Mouse (Mus musculus): Measurements from ENCODE around the gene Chad. TPM values are rescaled to one million over a fixed set of nuclear protein-coding genes. Genes with fewer than 3 reads are reported as not detected.

The Chad gene
- polyA plus RNA-seq, 1 experiment from 2014 or later: 1.3 TPM

GRCm38 (mm10) chr11:94571850-94572249 lies 7.0 kb downstream of the Chad start:
- H3K9me3 ChIP-seq: no peaks in the 10 kb centered on the region
- H3K9ac ChIP-seq: no peak overlapping the region
- 89% methylated on average over 1 of the region's 1 CpGs for WGBS
- H3K27ac ChIP-seq: no peak overlapping the region
- no peaks in the 10 kb centered on the region for H3K27me3 ChIP-seq (replicated peaks)
- H3K4me1 ChIP-seq: peaks cover 6% of the 10 kb centered on the region; the same call in 1 of the 2 replicates
- ATAC-seq (ENCODE audit: low FRiP score, low read depth): no peak
- H3K36me3 ChIP-seq: no peaks in the 10 kb centered on the region
- no peak overlapping the region for H3K4me3 ChIP-seq
- H3K4me2 ChIP-seq (replicated peaks): no peak overlapping the region

GRCm38 (mm10) chr11:94574560-94574959 lies 9.7 kb downstream of the Chad start:
- Histone ChIP-seq H3K9ac (no peak overlapping the region), H3K27me3 (replicated peaks) (no peaks in the 10 kb centered on the region), H3K4me1 (peaks cover 6% of the 10 kb centered on the region; the same call in 1 of the 2 replicates), H3K9me3 (no peaks in the 10 kb centered on the region), H3K4me2 (replicated peaks) (no peak overlapping the region), H3K4me3 (no peak overlapping the region), H3K36me3 (no peaks in the 10 kb centered on the region), H3K27ac (no peak overlapping the region)
- no peak for ATAC-seq (ENCODE audit: low FRiP score, low read depth)
- WGBS: 25% methylated on average over 7 of the region's 7 CpGs

- H3K27ac ChIP-seq: no peak overlapping the region
- ATAC-seq (ENCODE audit: low FRiP score, low read depth): no peak
- WGBS: 73% methylated on average over 2 of the region's 2 CpGs
- no peak overlapping the region for H3K4me3 ChIP-seq
- H3K27me3 ChIP-seq (replicated peaks): no peaks in the 10 kb centered on the region
- no peaks in the 10 kb centered on the region for H3K9me3 ChIP-seq
- peaks cover 6% of the 10 kb centered on the region; the same call in 1 of the 2 replicates for H3K4me1 ChIP-seq
- H3K36me3 ChIP-seq: no peaks in the 10 kb centered on the region
- no peak overlapping the region for H3K4me2 ChIP-seq (replicated peaks)
- H3K9ac ChIP-seq: no peak overlapping the region
Observed at GRCm38 (mm10) chr11:94575036-94575435, 10.2 kb downstream of the Chad start.

- 84% methylated on average over 9 of the region's 9 CpGs for WGBS
- no peak overlapping the region for H3K4me2 ChIP-seq (replicated peaks)
- H3K9me3 ChIP-seq: no peaks in the 10 kb centered on the region
- no peaks in the 10 kb centered on the region for H3K36me3 ChIP-seq
- H3K9ac ChIP-seq: no peak overlapping the region
- H3K4me1 ChIP-seq: no peaks in the 10 kb centered on the region
- no peak overlapping the region for H3K27ac ChIP-seq
- ATAC-seq (ENCODE audit: low FRiP score, low read depth): no peak
- no peak overlapping the region for H3K4me3 ChIP-seq
- H3K27me3 ChIP-seq (replicated peaks): no peaks in the 10 kb centered on the region
Observed at GRCm38 (mm10) chr11:94576361-94576760, 11.5 kb downstream of the Chad start.

GRCm38 (mm10) chr11:94580111-94580740 lies 15.4 kb downstream of the Chad start:
- no peak overlapping the region for H3K27ac ChIP-seq
- no peak for ATAC-seq (ENCODE audit: low FRiP score, low read depth)
- no peak overlapping the region for H3K4me3 ChIP-seq
- no peaks in the 10 kb centered on the region for H3K27me3 ChIP-seq (replicated peaks)
- no peaks in the 10 kb centered on the region for H3K9me3 ChIP-seq
- H3K4me1 ChIP-seq: no peaks in the 10 kb centered on the region
- H3K9ac ChIP-seq: no peak overlapping the region
- no peak overlapping the region for H3K4me2 ChIP-seq (replicated peaks)
- no peaks in the 10 kb centered on the region for H3K36me3 ChIP-seq
- WGBS: 91% methylated on average over 5 of the region's 5 CpGs

GRCm38 (mm10) chr11:94585091-94585490 lies 20.2 kb downstream of the Chad start:
- no peak for ATAC-seq (ENCODE audit: low FRiP score, low read depth)
- H3K4me2 ChIP-seq (replicated peaks): no peak overlapping the region
- H3K4me1 ChIP-seq: no peaks in the 10 kb centered on the region
- WGBS: 96% methylated on average over 9 of the region's 9 CpGs
- H3K27me3 ChIP-seq (replicated peaks): no peaks in the 10 kb centered on the region
- H3K36me3 ChIP-seq: no peaks in the 10 kb centered on the region
- H3K27ac ChIP-seq: no peak overlapping the region
- H3K4me3 ChIP-seq: no peak overlapping the region
- H3K9ac ChIP-seq: no peak overlapping the region
- no peaks in the 10 kb centered on the region for H3K9me3 ChIP-seq

GRCm38 (mm10) chr11:94587511-94587910 lies 22.7 kb downstream of the Chad start:
- no peak overlapping the region for H3K4me3 ChIP-seq
- no peak overlapping the region for H3K4me2 ChIP-seq (replicated peaks)
- H3K9me3 ChIP-seq: no peaks in the 10 kb centered on the region
- H3K36me3 ChIP-seq: no peaks in the 10 kb centered on the region
- no peak overlapping the region for H3K27ac ChIP-seq
- ATAC-seq (ENCODE audit: low FRiP score, low read depth): no peak
- 0 out of 2 replicates have a peak, but pooled peaks cover 6% of the 10 kb centered on the region for H3K4me1 ChIP-seq
- H3K27me3 ChIP-seq (replicated peaks): no peaks in the 10 kb centered on the region
- H3K9ac ChIP-seq: no peak overlapping the region
- 74% methylated on average over 6 of the region's 6 CpGs for WGBS

GRCm38 (mm10) chr11:94596311-94596852 lies 31.5 kb downstream of the Chad start:
- H3K36me3 ChIP-seq: no peaks in the 10 kb centered on the region; the same call in 1 of the 2 replicates
- no peaks in the 10 kb centered on the region for H3K9me3 ChIP-seq
- 79% methylated on average over 7 of the region's 7 CpGs for WGBS
- H3K4me1 ChIP-seq: 0 out of 2 replicates have a peak, but pooled peaks cover 4% of the 10 kb centered on the region
- no peak overlapping the region for H3K4me2 ChIP-seq (replicated peaks)
- no peak for ATAC-seq (ENCODE audit: low FRiP score, low read depth)
- no peak overlapping the region for H3K27ac ChIP-seq
- H3K9ac ChIP-seq: no peak overlapping the region
- no peaks in the 10 kb centered on the region for H3K27me3 ChIP-seq (replicated peaks)
- no peak overlapping the region for H3K4me3 ChIP-seq

- H3K27ac ChIP-seq: no peak overlapping the region
- H3K27me3 ChIP-seq (replicated peaks): no peaks in the 10 kb centered on the region
- no peaks in the 10 kb centered on the region for H3K9me3 ChIP-seq
- peaks cover 5% of the 10 kb centered on the region for H3K4me1 ChIP-seq
- WGBS: 77% methylated on average over 4 of the region's 4 CpGs
- no peak for ATAC-seq (ENCODE audit: low FRiP score, low read depth)
- no peak overlapping the region for H3K4me3 ChIP-seq
- H3K9ac ChIP-seq: no peak overlapping the region
- H3K4me2 ChIP-seq (replicated peaks): no peak overlapping the region
- no peaks in the 10 kb centered on the region; the same call in 1 of the 2 replicates for H3K36me3 ChIP-seq
Observed at GRCm38 (mm10) chr11:94597319-94597718, 32.5 kb downstream of the Chad start.

- no peaks in the 10 kb centered on the region for H3K27me3 ChIP-seq (replicated peaks)
- no peak overlapping the region for H3K27ac ChIP-seq
- peaks cover 5% of the 10 kb centered on the region for H3K4me1 ChIP-seq
- no peak overlapping the region for H3K4me2 ChIP-seq (replicated peaks)
- H3K9ac ChIP-seq: no peak overlapping the region
- ATAC-seq (ENCODE audit: low FRiP score, low read depth): no peak
- 81% methylated on average over 6 of the region's 6 CpGs for WGBS
- H3K36me3 ChIP-seq: no peaks in the 10 kb centered on the region; the same call in 1 of the 2 replicates
- no peaks in the 10 kb centered on the region for H3K9me3 ChIP-seq
- no peak overlapping the region for H3K4me3 ChIP-seq
Observed at GRCm38 (mm10) chr11:94598437-94599120, 33.7 kb downstream of the Chad start.

- Histone ChIP-seq H3K4me1 (peaks cover 5% of the 10 kb centered on the region), H3K9me3 (no peaks in the 10 kb centered on the region), H3K27ac (no peak overlapping the region), H3K36me3 (no peaks in the 10 kb centered on the region; the same call in 1 of the 2 replicates), H3K4me3 (no peak overlapping the region), H3K9ac (no peak overlapping the region), H3K4me2 (replicated peaks) (peak overlapping the region; percentile 77; the same call in 1 of the 2 replicates), H3K27me3 (replicated peaks) (no peaks in the 10 kb centered on the region)
- no peak for ATAC-seq (ENCODE audit: low FRiP score, low read depth)
- 92% methylated on average over 7 of the region's 7 CpGs for WGBS
Observed at GRCm38 (mm10) chr11:94600447-94600846, 35.6 kb downstream of the Chad start.
